Mouse (Mus musculus) limb, embryonic 15.5 days (tissue): ENCODE measurements around the gene Rbm14. TPM values are rescaled to one million over a fixed set of nuclear protein-coding genes. Genes with fewer than 3 reads are reported as not detected.
A peak's percentile ranks its signal among the peaks of the same experiment; 100 is the strongest.

Source experiments
- ATAC-seq: fragments of 200-750 bp; cut with Nextera tagmentation; 2 replicates; pipeline ENCODE4 v1.8.0; 2017; ENCODE audit warnings: low read depth, moderate TSS enrichment; ENCODE audit not compliant: insufficient number of reproducible peaks, low FRiP score, low TSS enrichment
- H3K27ac ChIP-seq: fragments of 300-500 bp; sonication (generic); 2 replicates; pipeline ENCODE4 v1.5.1; 2015; ENCODE audit warnings: moderate library complexity, mild to moderate bottlenecking, inconsistent platforms
- H3K27me3 ChIP-seq: fragments of 300-500 bp; sonication (generic); 2 replicates; pipeline ENCODE4 v1.6.1; 2015; ENCODE audit warnings: inconsistent platforms
- H3K36me3 ChIP-seq: fragments of 300-500 bp; sonication (generic); 2 replicates; pipeline ENCODE4 v1.6.1; 2015; ENCODE audit warnings: inconsistent platforms
- H3K4me1 ChIP-seq: fragments of 300-500 bp; sonication (generic); 2 replicates; pipeline ENCODE4 v1.6.1; 2015; ENCODE audit warnings: inconsistent platforms
- H3K4me2 ChIP-seq: fragments of 300-500 bp; sonication (generic); 2 replicates; pipeline ENCODE4 v1.6.1; 2015; ENCODE audit warnings: mild to moderate bottlenecking, inconsistent platforms
- H3K4me3 ChIP-seq: fragments of 300-500 bp; sonication (generic); 2 replicates; pipeline ENCODE4 v1.5.1; 2015; ENCODE audit warnings: mild to moderate bottlenecking, inconsistent platforms
- H3K9ac ChIP-seq: fragments of 300-500 bp; sonication (generic); 2 replicates; pipeline ENCODE4 v1.6.1; 2015; ENCODE audit warnings: inconsistent platforms
- H3K9me3 ChIP-seq: fragments of 300-500 bp; sonication (generic); 2 replicates; pipeline ENCODE4 v1.6.1; 2016; ENCODE audit warnings: inconsistent platforms
- WGBS: fragments of 180-500 bp; shearing (Covaris S2); methylation state at CpG from one replicate; pipeline ENCODE4 v1.1.7; 2015; 5-methylcytosine and 5-hydroxymethylcytosine counted together
- polyA plus RNA-seq: library from polyadenylated mRNA; unstranded; fragments of >200 nt; fragmentation: Nextera tagmentation; extraction: Ambion mirVana; gene quantifications from 2 replicates; pipeline ENCODE4 v1.2.1, GENCODE M21; 2015

Rbm14 gene
- polyA plus RNA-seq = 70.3 and 70.7 TPM in 2 replicates

DNA sequence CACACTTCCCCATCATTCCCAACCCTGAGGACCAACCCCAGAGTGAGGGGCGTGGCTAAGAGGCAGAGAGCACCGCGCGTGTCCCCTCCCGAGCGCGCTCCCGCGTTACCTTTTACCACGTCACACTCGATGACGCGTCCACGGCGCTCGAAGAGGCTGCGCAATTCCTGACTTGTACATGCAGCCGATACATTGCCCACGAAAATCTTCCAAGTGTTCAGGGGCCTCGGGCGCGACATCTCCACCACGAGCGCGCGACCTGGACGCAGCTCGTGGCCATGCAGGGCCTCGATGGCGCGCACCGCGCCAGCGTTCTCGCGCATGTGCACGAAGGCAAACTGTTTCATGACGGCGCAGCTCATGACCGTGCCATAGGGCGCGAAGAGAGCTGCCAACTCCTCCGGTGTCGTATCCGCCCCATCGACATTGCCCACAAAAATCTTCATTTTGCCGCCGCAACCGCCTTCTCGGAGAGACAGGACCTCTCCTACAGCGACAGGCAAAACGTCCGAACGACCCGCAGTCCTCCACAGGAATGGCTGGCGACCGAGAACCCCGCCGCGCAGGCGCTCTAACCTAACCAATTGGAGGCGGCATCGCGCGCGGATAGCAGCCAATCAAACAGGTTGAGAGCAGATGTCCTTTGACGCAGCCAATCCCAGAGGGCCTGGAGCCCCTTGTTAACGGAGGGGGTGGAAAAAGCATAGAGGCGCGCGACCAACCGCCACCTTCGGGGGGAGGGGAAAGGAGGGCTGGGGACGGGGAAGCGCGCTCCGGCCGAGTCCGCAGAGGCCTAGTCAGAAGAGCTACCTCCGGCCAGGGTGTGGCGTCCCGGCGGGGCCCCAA, at the start of gene Rbm14, which contains the start of gene Gm21992:
Gene Rbm14, minus strand, starts transcription at position 572 of the 846 bp plus-strand sequence.
Gene Gm21992, minus strand, starts transcription at position 550 of the 846 bp plus-strand sequence.
- H3K9ac ChIP-seq = peak within 1 kb of the TSS; percentile 85
- H3K4me3 ChIP-seq = peak within 1 kb of the TSS; percentile 87
- ATAC-seq = peak; percentile 99
- H3K36me3 ChIP-seq = no peaks in the 10 kb centered on the region
- peaks cover 22% of the 10 kb centered on the region for H3K4me1 ChIP-seq
- no peaks in the 10 kb centered on the region for H3K9me3 ChIP-seq
- no peaks in the 10 kb centered on the region for H3K27me3 ChIP-seq
- WGBS = under 1% methylated on average over 82 of the region's 83 CpGs
- H3K4me2 ChIP-seq = peak within 1 kb of the TSS; percentile 80
- peak within 1 kb of the TSS; percentile 97 for H3K27ac ChIP-seq

DNA sequence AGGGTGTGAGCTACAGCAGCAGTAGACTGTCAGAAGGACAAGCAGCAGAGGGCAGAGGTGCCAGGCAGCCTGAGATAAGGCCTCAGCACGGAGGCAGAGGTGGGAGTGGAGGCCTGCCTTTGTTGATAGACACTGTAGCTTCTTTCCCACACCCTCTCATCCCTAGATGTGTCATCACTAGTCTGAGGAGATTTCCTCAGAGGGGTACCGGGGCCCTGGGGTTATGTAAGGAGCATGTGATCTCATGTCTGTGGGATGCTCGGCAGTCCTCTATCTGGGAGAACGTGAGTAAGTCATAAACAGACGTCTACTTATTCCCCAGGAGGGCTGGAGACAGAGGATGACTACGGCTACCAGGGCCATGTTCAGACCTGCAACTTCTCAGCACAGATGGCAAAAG, 47.6 kb upstream of the Rbm14 start:
- Histone ChIP-seq H3K4me1 (peaks cover 14% of the 10 kb centered on the region), H3K27ac (no peak overlapping the region), H3K27me3 (no peaks in the 10 kb centered on the region), H3K36me3 (0 out of 2 replicates have a peak, but pooled peaks cover 11% of the 10 kb centered on the region), H3K4me3 (no peak overlapping the region), H3K9me3 (no peaks in the 10 kb centered on the region), H3K9ac (no peak overlapping the region), H3K4me2 (no peak overlapping the region)
- 61% methylated on average over 6 of the region's 6 CpGs for WGBS
- ATAC-seq = no peak

DNA sequence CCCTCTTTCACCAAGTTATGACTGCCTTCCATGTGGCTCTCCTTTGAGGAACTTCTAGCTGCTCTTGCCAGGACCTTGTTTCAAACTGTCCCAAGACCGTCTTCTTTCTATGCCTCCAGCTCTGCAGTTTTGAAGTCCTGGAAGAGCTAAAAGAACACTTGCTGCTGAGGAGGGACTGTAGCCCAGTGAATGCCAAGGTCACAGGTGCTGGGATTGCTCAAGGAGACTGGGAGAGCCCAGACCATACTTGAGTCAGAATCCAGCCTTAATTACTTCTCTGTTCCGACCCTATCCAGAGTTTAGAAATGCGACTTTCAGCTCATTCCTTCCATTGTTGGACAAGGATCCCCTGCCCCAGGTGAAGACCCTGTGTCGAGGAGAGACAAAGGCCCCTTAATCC, 44.5 kb upstream of the Rbm14 start:
- H3K9me3 ChIP-seq = no peaks in the 10 kb centered on the region
- H3K36me3 ChIP-seq = 0 out of 2 replicates have a peak, but pooled peaks cover 11% of the 10 kb centered on the region
- H3K27me3 ChIP-seq = no peaks in the 10 kb centered on the region
- H3K4me3 ChIP-seq = peak overlapping the region; percentile 60; the same call in 1 of the 2 replicates
- peaks cover 14% of the 10 kb centered on the region for H3K4me1 ChIP-seq
- H3K9ac ChIP-seq = no peak overlapping the region
- peak overlapping the region; percentile 96 for H3K4me2 ChIP-seq
- no peak overlapping the region for H3K27ac ChIP-seq
- no peak for ATAC-seq
- WGBS = 85% methylated on average over 4 of the region's 4 CpGs

- Histone ChIP-seq H3K4me3 (peak overlapping the region; percentile 60), H3K9me3 (no peaks in the 10 kb centered on the region), H3K27ac (peak overlapping the region; percentile 9; the same call in 1 of the 2 replicates), H3K4me1 (peaks cover 14% of the 10 kb centered on the region), H3K27me3 (no peaks in the 10 kb centered on the region), H3K9ac (peak overlapping the region; percentile 59), H3K4me2 (peak overlapping the region; percentile 96), H3K36me3 (0 out of 2 replicates have a peak, but pooled peaks cover 6% of the 10 kb centered on the region)
- ATAC-seq = peak; percentile 42; the same call in 1 of the 2 replicates
- 3% methylated on average over 14 of the region's 14 CpGs for WGBS
Observed at GRCm38 (mm10) chr19:4855470-4855820, 44.0 kb upstream of the Rbm14 start.

DNA sequence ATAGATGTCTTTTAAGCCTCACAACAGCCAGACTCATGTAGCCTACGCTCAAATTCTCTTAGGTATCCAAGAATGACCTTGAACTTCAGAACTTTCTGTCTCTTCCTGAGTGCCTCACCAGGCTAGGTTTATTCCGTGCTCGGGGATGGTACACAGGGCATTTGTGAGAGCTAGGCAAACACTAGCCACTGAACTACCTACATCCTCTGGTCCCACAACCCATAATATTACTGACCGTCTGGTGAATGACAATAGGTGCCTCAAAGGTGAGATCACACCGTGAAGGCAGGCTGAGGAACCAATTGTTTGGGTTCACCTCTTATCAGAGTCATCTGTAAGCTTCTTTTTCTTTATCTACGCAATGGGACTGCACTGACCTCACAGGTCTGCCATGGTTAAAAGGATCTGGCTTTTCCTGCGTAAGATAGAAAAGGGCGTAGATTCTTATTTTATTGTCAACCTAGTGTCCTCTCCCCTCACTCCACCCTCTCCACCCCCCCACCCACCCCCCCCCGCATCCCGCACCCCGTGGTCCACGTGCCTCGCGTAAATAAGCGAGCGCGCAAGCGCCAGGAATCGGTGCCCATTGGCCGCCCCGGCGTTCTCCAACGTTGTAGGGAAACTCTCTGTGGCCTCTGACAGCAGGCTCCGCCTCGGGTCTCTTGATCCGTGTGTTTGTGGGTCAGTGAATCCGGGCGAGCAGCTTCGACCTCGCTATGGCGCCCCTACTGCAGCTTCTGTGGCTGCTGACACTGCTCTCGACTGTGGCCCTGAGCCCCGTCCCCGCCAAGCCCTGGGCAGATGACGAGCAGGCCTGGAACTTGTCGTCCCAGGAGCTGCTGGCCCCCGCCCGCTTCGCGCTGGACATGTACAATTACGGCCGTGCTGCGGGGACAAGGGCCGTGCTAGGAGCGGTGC, 43.4 kb upstream of the Rbm14 start, which contains the start of gene Ctsf:
Gene Ctsf, plus strand, starts transcription at position 579 of the 918 bp plus-strand sequence.
- Histone ChIP-seq H3K4me1 (peaks cover 14% of the 10 kb centered on the region), H3K27me3 (no peaks in the 10 kb centered on the region), H3K4me2 (peak within 1 kb of the TSS; percentile 96), H3K4me3 (peak within 1 kb of the TSS; percentile 60), H3K9me3 (no peaks in the 10 kb centered on the region), H3K27ac (peak within 1 kb of the TSS; percentile 9; the same call in 1 of the 2 replicates), H3K36me3 (0 out of 2 replicates have a peak, but pooled peaks cover under 1% of the 10 kb centered on the region), H3K9ac (peak within 1 kb of the TSS; percentile 59)
- WGBS = 3% methylated on average over 44 of the region's 45 CpGs
- peak; percentile 68 for ATAC-seq

DNA sequence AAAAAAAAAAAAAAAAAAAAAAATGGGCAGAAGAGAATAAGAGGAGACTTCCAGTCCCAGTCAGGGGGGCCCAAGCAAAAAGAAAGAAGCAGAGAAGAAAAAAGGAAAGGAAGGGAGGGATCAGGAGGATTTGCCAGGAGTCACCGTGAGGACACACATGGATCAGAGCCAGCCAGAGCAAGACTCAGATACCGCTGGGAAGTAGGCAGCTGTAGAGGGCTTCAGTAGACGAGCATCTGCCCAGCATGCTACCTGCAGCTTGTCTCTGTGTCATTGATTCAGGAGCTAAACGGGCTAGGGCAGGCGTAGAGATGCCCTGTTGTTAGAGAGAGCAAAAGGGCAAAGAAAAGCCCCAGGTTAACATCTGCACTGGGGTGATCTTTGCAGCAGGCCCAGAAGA, 38.8 kb upstream of the Rbm14 start:
- no peak overlapping the region for H3K27ac ChIP-seq
- 43% methylated on average over 5 of the region's 5 CpGs for WGBS
- no peak overlapping the region for H3K4me3 ChIP-seq
- ATAC-seq = no peak
- no peaks in the 10 kb centered on the region for H3K9me3 ChIP-seq
- peaks cover 3% of the 10 kb centered on the region; the same call in 1 of the 2 replicates for H3K27me3 ChIP-seq
- H3K4me1 ChIP-seq = peaks cover 7% of the 10 kb centered on the region
- H3K36me3 ChIP-seq = no peaks in the 10 kb centered on the region
- H3K4me2 ChIP-seq = no peak overlapping the region
- H3K9ac ChIP-seq = no peak overlapping the region

DNA sequence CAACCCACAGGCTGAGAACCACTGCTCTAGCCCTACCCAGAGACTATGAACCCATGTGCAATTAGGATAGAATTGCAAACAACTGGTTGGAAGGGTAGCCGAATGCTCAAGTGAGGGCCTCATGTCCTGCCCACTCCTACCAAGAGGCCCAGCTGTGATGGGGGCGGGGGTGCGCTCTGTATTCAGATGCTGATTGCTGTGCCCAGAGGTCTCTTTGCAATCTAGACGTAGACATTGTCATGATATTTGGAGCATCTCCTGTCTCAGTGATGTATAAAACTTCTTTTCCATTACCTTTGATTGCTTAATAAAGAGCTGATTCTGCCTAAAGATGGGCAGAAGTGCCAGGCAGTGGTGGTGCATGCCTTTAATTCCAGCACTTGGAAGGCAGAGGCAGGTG, 38.4 kb upstream of the Rbm14 start:
- no peaks in the 10 kb centered on the region for H3K9me3 ChIP-seq
- H3K36me3 ChIP-seq = no peaks in the 10 kb centered on the region
- 0 out of 2 replicates have a peak, but pooled peaks cover 4% of the 10 kb centered on the region for H3K4me1 ChIP-seq
- peaks cover 4% of the 10 kb centered on the region; the same call in 1 of the 2 replicates for H3K27me3 ChIP-seq
- no peak overlapping the region for H3K4me3 ChIP-seq
- ATAC-seq = no peak
- H3K9ac ChIP-seq = no peak overlapping the region
- no peak overlapping the region for H3K27ac ChIP-seq
- WGBS = 51% methylated on average over 4 of the region's 4 CpGs
- H3K4me2 ChIP-seq = no peak overlapping the region

GRCm38 (mm10) chr19:4847490-4847889, 36.1 kb upstream of the Rbm14 start:
- H3K4me3 ChIP-seq = no peak overlapping the region
- H3K9ac ChIP-seq = no peak overlapping the region
- no peaks in the 10 kb centered on the region for H3K36me3 ChIP-seq
- no peaks in the 10 kb centered on the region for H3K9me3 ChIP-seq
- ATAC-seq = no peak
- WGBS = 35% methylated on average over 7 of the region's 7 CpGs
- H3K4me1 ChIP-seq = no peaks in the 10 kb centered on the region
- peaks cover 4% of the 10 kb centered on the region; the same call in 1 of the 2 replicates for H3K27me3 ChIP-seq
- H3K27ac ChIP-seq = no peak overlapping the region
- no peak overlapping the region for H3K4me2 ChIP-seq

- 60% methylated on average over 2 of the region's 2 CpGs for WGBS
- no peak for ATAC-seq
Observed at GRCm38 (mm10) chr19:4845846-4846245, 34.4 kb upstream of the Rbm14 start.

GRCm38 (mm10) chr19:4842611-4843010, 31.2 kb upstream of the Rbm14 start:
- WGBS = 60% methylated on average over 2 of the region's 2 CpGs
- Histone ChIP-seq H3K27ac (no peak overlapping the region), H3K4me3 (no peak overlapping the region), H3K36me3 (no peaks in the 10 kb centered on the region), H3K27me3 (peaks cover 32% of the 10 kb centered on the region), H3K4me2 (no peak overlapping the region), H3K9ac (no peak overlapping the region), H3K9me3 (no peaks in the 10 kb centered on the region), H3K4me1 (peaks cover 16% of the 10 kb centered on the region)
- no peak for ATAC-seq

More at GRCm38 (mm10) chr19:4845846-4846245, 34.4 kb upstream of the Rbm14 start:
- Histone ChIP-seq H3K4me3 (no peak overlapping the region), H3K9ac (no peak overlapping the region), H3K27me3 (peaks cover 19% of the 10 kb centered on the region), H3K9me3 (no peaks in the 10 kb centered on the region), H3K4me1 (no peaks in the 10 kb centered on the region), H3K4me2 (no peak overlapping the region), H3K27ac (no peak overlapping the region), H3K36me3 (no peaks in the 10 kb centered on the region)

- H3K9me3 ChIP-seq = no peaks in the 10 kb centered on the region
- WGBS = 85% methylated on average over 9 of the region's 9 CpGs
- no peak overlapping the region for H3K4me3 ChIP-seq
- H3K27ac ChIP-seq = no peak overlapping the region
- ATAC-seq = no peak
- no peak overlapping the region for H3K9ac ChIP-seq
- no peaks in the 10 kb centered on the region for H3K36me3 ChIP-seq
- no peak overlapping the region for H3K4me2 ChIP-seq
- H3K4me1 ChIP-seq = peaks cover 16% of the 10 kb centered on the region
- peaks cover 32% of the 10 kb centered on the region for H3K27me3 ChIP-seq
Observed at GRCm38 (mm10) chr19:4840848-4841247, 29.4 kb upstream of the Rbm14 start.
